Mouse (Mus musculus) B cell, adult 67 days (primary cell): ENCODE results near the gene Ears2. TPM values are rescaled to one million over a fixed set of nuclear protein-coding genes. Genes with fewer than 3 reads are reported as not detected.

Experiments
- total RNA-seq, 2 experiments: library from RNA; stranded (reverse); gene quantifications; 4 replicates each; pipeline ENCODE4 v1.2.4; 2023

Gene Ears2
- total RNA-seq: 10 to 100 TPM; 17.4 to 19.4 TPM

GRCm38 (mm10) chr7:122066945-122067516 is at the start of gene Ears2, which contains the start of gene Ubfd1:
Ears2 (minus strand) TSS chr7:122067263.
Ubfd1 (plus strand) TSS chr7:122067175.

GRCm38 (mm10) chr7:122101747-122102244 is 34.7 kb upstream of the Ears2 start, which contains the start of gene Ndufab1:
Ndufab1 (minus strand) TSS chr7:122101886.

DNA sequence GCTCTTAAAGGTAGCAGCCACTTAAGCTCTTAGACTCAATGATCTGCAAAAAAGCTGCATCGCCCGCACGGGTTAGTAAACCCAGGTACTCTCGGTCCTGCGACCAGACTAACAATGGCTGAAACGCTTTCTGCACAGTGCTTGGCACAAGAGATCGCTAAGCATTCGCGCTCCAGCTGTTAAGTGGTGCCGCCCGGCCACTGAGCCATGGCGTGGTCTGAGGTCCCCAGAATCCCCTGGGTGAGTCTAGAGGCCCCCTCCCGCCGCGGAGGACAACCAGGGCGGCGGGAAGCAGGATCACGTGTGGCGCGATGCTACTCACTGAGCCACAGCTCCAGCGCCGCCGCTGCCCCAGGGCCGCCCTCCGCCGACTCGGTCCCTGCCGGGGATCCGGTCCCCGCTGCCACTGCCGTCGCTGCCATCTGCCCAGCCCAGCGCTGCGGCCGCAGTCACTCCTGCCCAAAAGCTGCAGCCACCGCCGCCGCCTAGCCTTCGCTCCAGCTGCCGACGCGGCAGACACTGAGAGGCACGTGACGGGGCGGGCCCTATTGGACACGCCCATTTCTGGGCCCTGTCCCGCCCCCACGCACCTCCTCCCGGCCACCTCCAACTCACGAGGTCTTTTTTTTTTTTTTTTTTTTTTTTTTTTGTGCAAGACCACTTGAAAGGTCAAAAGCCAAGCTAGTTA is 46.3 kb downstream of the Ears2 start, which contains the start of gene Gga2:
Gga2 (minus strand) TSS at position 556 of the 688 bp plus-strand sequence.

Other genes starting within 250 kb of the Ears2 start
- not detected for gene Scnn1b, start 202.2 kb downstream of the Ears2 start, total RNA-seq
- gene Cog7, start 85.6 kb downstream of the Ears2 start, total RNA-seq: 10 to 100 TPM; 14.7 to 14.9 TPM
- gene Gga2, start 46.0 kb downstream of the Ears2 start, total RNA-seq: 100 to 1,000 TPM; 366 to 392 TPM
- 10 to 100 TPM; 44.9 to 49.4 TPM for gene Ubfd1, start 88 bp downstream of the Ears2 start, total RNA-seq
- gene Ndufab1, start 34.6 kb upstream of the Ears2 start, total RNA-seq: 10 to 100 TPM; 60.5 to 80.7 TPM
- 1 to 10 TPM; 8.9 to 9.7 TPM for gene Palb2, start 65.7 kb upstream of the Ears2 start, total RNA-seq
- gene Dctn5, start 65.8 kb upstream of the Ears2 start, total RNA-seq: 10 to 100 TPM; 76.0 to 84.1 TPM
- 1 to 10 TPM; 4.5 to 4.7 TPM for gene Plk1, start 92.2 kb upstream of the Ears2 start, total RNA-seq
- gene Ern2, start 118.9 kb upstream of the Ears2 start, total RNA-seq: not detected
- not detected for gene Chp2, start 152.2 kb upstream of the Ears2 start, total RNA-seq
- 100 to 1,000 TPM; 579 to 593 TPM for gene Prkcb, start 221.5 kb upstream of the Ears2 start, total RNA-seq